Mouse (Mus musculus): Measurements from ENCODE around the gene Chrm2. TPM values are rescaled to one million over a fixed set of nuclear protein-coding genes. Genes with fewer than 3 reads are reported as not detected.

The Chrm2 gene
- total and polyA plus RNA-seq, 3 experiments, result not detected

DNA sequence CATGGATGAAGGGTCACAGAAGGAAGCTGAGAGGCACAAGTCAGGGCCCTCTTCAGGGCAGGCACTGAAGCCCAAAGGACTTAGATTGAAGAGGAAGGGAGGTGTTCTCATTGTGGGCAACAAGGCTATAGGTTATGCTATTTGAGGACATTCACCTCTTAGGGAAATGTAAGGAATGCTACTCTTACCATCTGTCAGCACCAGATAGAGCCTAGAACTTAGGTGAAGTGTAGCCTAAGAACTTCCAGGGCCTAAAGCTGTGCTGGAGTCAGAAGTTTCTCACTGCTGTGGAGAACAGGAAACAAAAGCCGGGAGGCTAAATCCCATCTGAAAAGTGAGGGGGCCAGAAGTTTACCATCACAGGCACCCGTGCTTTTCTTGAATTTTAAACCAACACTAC is 120.6 kb downstream of the Chrm2 start:
- Histone ChIP-seq H3K9ac (ENCODE audit: insufficient read depth, low read depth) (no peak overlapping the region), H3K36me3 (replicated peaks in 1 of 2; ENCODE audit: control insufficient read depth in 1 of 2, insufficient read depth in 1 of 2, low read length in 1 of 2) (no peaks in the 10 kb centered on the region), H3K27ac (ENCODE audit: insufficient read depth, low read depth) (no peak overlapping the region), H3K27me3 (replicated peaks) (no peaks in the 10 kb centered on the region), H3K4me1 (ENCODE audit: control insufficient read depth in 1 of 2, insufficient read depth in 2 of 2) (peaks cover 2 to 20% of the 10 kb centered on the region in 2 experiments; a peak in 2 of 4 replicates), H3K4me2 (ENCODE audit: insufficient read depth, low read depth, poor library complexity, severe bottlenecking) (no peak overlapping the region), H3K9me3 (replicated peaks; ENCODE audit: low read length) (no peaks in the 10 kb centered on the region), H3K4me3 (replicated peaks in 1 of 3; ENCODE audit: low read depth in 2 of 3, low read length in 2 of 3, poor library complexity in 1 of 3) (no peak overlapping the region), H3K79me2 (replicated peaks; ENCODE audit: control insufficient read depth, extremely low read depth, insufficient read depth, poor library complexity, severe bottlenecking) (no peaks in the 10 kb centered on the region)
- no peak for TF ChIP-seq HCFC1 (IDR thresholded peaks at IDR 0.05; ENCODE audit: low read depth, low read length)
- TF ChIP-seq MXI1 (IDR thresholded peaks at IDR 0.05; ENCODE audit: low read depth, low read length), result no peak
- dilution Hi-C loops (cut with MboI; ENCODE audit: extremely low pct_ligation_motif_present, extremely low pct_unique_long_range_greater_than_20kb, low sequenced_read_pairs), result no loop called here
- DNase-seq (ENCODE audit: extremely low read depth), result no peak
- in situ Hi-C loops (cut with MboI; ENCODE audit: low pct_ligation_motif_present, low pct_unique_long_range_greater_than_20kb, low sequenced_read_pairs), result no loop called here

DNA sequence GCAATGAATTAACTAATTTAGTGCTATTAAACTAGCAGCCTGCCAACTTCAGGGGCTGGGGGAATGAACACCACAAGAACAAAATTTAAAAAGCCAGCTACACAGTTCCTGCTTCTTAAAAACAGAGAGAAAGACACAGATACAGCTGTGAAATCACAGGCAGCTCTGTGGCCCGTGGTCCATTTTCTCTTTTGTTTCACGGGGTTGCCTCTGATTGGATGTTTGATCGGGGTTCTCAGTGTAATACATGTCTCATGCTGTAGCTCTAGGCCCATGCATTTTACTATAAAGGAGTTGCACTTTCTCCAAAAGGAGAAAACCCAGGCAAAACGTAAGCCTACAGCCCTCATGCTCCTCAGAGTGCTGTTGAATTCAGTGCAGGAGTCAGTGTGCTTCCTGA is 128.6 kb downstream of the Chrm2 start:
- no peaks in the 10 kb centered on the region for H3K36me3 ChIP-seq (replicated peaks in 1 of 2; ENCODE audit: control insufficient read depth in 1 of 2, insufficient read depth in 1 of 2, low read length in 1 of 2)
- dilution Hi-C loops (cut with MboI; ENCODE audit: extremely low pct_ligation_motif_present, extremely low pct_unique_long_range_greater_than_20kb, low sequenced_read_pairs), result no loop called here
- DNase-seq (ENCODE audit: extremely low read depth), result no peak
- no peak overlapping the region for H3K4me3 ChIP-seq (replicated peaks in 1 of 3; ENCODE audit: low read depth in 2 of 3, low read length in 2 of 3, poor library complexity in 1 of 3)
- no peaks in the 10 kb centered on the region for H3K79me2 ChIP-seq (replicated peaks; ENCODE audit: control insufficient read depth, extremely low read depth, insufficient read depth, poor library complexity, severe bottlenecking)
- TF ChIP-seq ZMIZ1 (IDR thresholded peaks at IDR 0.05; ENCODE audit: low read depth, low read length) (no peak), KAT2A (IDR thresholded peaks at IDR 0.05; ENCODE audit: insufficient replicate concordance, low read length) (no peak), MAX (IDR thresholded peaks at IDR 0.05; ENCODE audit: low read length) (no peak), PAX5 (IDR thresholded peaks at IDR 0.05; ENCODE audit: low read length) (no peak), ZC3H11A (IDR thresholded peaks at IDR 0.05; ENCODE audit: low read depth, low read length) (no peak), MAFK (IDR thresholded peaks at IDR 0.05; ENCODE audit: insufficient replicate concordance, low read length) (no peak), MAZ (IDR thresholded peaks at IDR 0.05; ENCODE audit: low read depth, low read length) (no peak)
- no peaks in the 10 kb centered on the region for H3K27me3 ChIP-seq (replicated peaks)
- H3K27ac ChIP-seq (ENCODE audit: insufficient read depth, low read depth), result no peak overlapping the region
- no peaks in the 10 kb centered on the region for H3K4me1 ChIP-seq (ENCODE audit: control insufficient read depth in 1 of 2, insufficient read depth in 2 of 2)
- no peak overlapping the region for H3K4me2 ChIP-seq (ENCODE audit: insufficient read depth, low read depth, poor library complexity, severe bottlenecking)
- in situ Hi-C loops (cut with MboI; ENCODE audit: low pct_ligation_motif_present, low pct_unique_long_range_greater_than_20kb, low sequenced_read_pairs), result no loop called here
- H3K9ac ChIP-seq (ENCODE audit: insufficient read depth, low read depth), result no peak overlapping the region
- no peaks in the 10 kb centered on the region for H3K9me3 ChIP-seq (replicated peaks; ENCODE audit: low read length)

DNA sequence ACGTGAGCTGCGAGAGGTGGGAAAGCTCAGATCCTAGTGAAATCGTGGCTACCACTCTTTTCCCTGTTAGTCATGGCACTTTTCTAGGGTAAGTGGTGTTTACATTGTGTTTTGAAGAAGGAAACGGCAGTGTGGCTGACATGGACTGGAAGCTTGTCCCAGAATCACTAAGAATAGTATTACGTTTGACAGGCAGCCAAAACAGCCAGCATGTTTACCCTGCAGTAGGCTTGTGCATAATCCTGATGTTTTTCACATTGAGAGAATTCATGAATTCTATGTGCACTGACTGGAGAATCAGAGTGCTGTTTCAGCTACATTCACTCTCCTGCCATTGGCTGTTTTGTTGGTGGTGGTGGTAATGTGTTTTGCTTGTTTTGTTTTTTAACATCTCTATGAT is 129.4 kb downstream of the Chrm2 start:
- dilution Hi-C loops (cut with MboI; ENCODE audit: extremely low pct_ligation_motif_present, extremely low pct_unique_long_range_greater_than_20kb, low sequenced_read_pairs) (no loop called here), in situ Hi-C loops (cut with MboI; ENCODE audit: low pct_ligation_motif_present, low pct_unique_long_range_greater_than_20kb, low sequenced_read_pairs) (no loop called here)
- TF ChIP-seq POLR2A (IDR thresholded peaks at IDR 0.05; ENCODE audit: low read depth, low read length), result no peak
- TF ChIP-seq SMC3 (IDR thresholded peaks at IDR 0.05; ENCODE audit: low read depth, low read length), result no peak
- no peak for TF ChIP-seq POLR2AphosphoS2 (IDR thresholded peaks at IDR 0.05; ENCODE audit: low read depth, low read length)
- no peak for TF ChIP-seq NELFE (IDR thresholded peaks at IDR 0.05; ENCODE audit: low read depth, low read length)
- TF ChIP-seq EP300 (IDR thresholded peaks at IDR 0.05; ENCODE audit: low read length), result no peak
- no peak for TF ChIP-seq USF2 (conservative IDR thresholded peaks at IDR 0.05; ENCODE audit: low read depth, low read length)
- no peak for TF ChIP-seq ZMIZ1 (IDR thresholded peaks at IDR 0.05; ENCODE audit: low read depth, low read length)
- TF ChIP-seq BHLHE40 (IDR thresholded peaks at IDR 0.05; ENCODE audit: low read depth, low read length), result no peak
- TF ChIP-seq MYC (IDR thresholded peaks at IDR 0.05; ENCODE audit: low read depth, low read length), result no peak
- no peak for TF ChIP-seq IRF4 (IDR thresholded peaks at IDR 0.05; ENCODE audit: low read depth, low read length)
- TF ChIP-seq SIN3A (IDR thresholded peaks at IDR 0.05; ENCODE audit: low read length), result no peak
- TF ChIP-seq TBP (conservative IDR thresholded peaks at IDR 0.05; ENCODE audit: low read depth, low read length), result no peak
- TF ChIP-seq E2F4 (IDR thresholded peaks at IDR 0.05; ENCODE audit: insufficient replicate concordance, low read depth, low read length), result no peak

More for the DNA sequence above, 129.4 kb downstream of the Chrm2 start:
- H3K4me3 ChIP-seq (replicated peaks in 1 of 3; ENCODE audit: low read depth in 2 of 3, low read length in 2 of 3, poor library complexity in 1 of 3), result no peak overlapping the region
- DNase-seq (ENCODE audit: extremely low read depth), result no peak
- H3K4me2 ChIP-seq (ENCODE audit: insufficient read depth, low read depth, poor library complexity, severe bottlenecking), result no peak overlapping the region
- H3K36me3 ChIP-seq (replicated peaks in 1 of 2; ENCODE audit: control insufficient read depth in 1 of 2, insufficient read depth in 1 of 2, low read length in 1 of 2), result no peaks in the 10 kb centered on the region
- no peak overlapping the region for H3K27ac ChIP-seq (ENCODE audit: insufficient read depth, low read depth)
- no peaks in the 10 kb centered on the region for H3K79me2 ChIP-seq (replicated peaks; ENCODE audit: control insufficient read depth, extremely low read depth, insufficient read depth, poor library complexity, severe bottlenecking)
- no peak overlapping the region for H3K9ac ChIP-seq (ENCODE audit: insufficient read depth, low read depth)
- H3K27me3 ChIP-seq (replicated peaks), result no peaks in the 10 kb centered on the region
- no peaks in the 10 kb centered on the region for H3K4me1 ChIP-seq (ENCODE audit: control insufficient read depth in 1 of 2, insufficient read depth in 2 of 2)
- H3K9me3 ChIP-seq (replicated peaks; ENCODE audit: low read length), result no peaks in the 10 kb centered on the region

Data from CH12.LX (cell line).